Mouse (Mus musculus) stomach, embryonic 14.5 days (tissue): ENCODE results near the gene Cdc42. TPM values are rescaled to one million over a fixed set of nuclear protein-coding genes. Genes with fewer than 3 reads are reported as not detected.

Experiments used
- ATAC-seq: fragments of 200-750 bp; cut with Nextera tagmentation; 2 replicates; pipeline ENCODE4 v1.8.0; 2017; ENCODE audit warnings: low read depth, moderate TSS enrichment; ENCODE audit not compliant: insufficient number of reproducible peaks, insufficient read depth, low FRiP score
- H3K27ac ChIP-seq: fragments of 300-500 bp; sonication (generic); 2 replicates; pipeline ENCODE4 v1.5.1; 2014; ENCODE audit warnings: mild to moderate bottlenecking, low read length, moderate library complexity, mixed read lengths
- H3K27me3 ChIP-seq: fragments of 300-500 bp; sonication (generic); 2 replicates; pipeline ENCODE4 v1.6.1; 2014; ENCODE audit warnings: low read length, control low read depth, mixed read lengths; ENCODE audit not compliant: control insufficient read depth, insufficient read depth
- H3K36me3 ChIP-seq: fragments of 300-500 bp; sonication (generic); 2 replicates; pipeline ENCODE4 v1.6.1; 2014; ENCODE audit warnings: mild to moderate bottlenecking, control low read depth, low read length, moderate library complexity, mixed read lengths; ENCODE audit not compliant: control insufficient read depth, insufficient read depth
- H3K4me1 ChIP-seq: fragments of 300-500 bp; sonication (generic); 2 replicates; pipeline ENCODE4 v1.6.1; 2014; ENCODE audit warnings: low read length, control low read depth, mixed read lengths; ENCODE audit not compliant: control insufficient read depth, insufficient read depth
- H3K4me2 ChIP-seq: fragments of 300-500 bp; sonication (generic); replicated peaks from 2 replicates; pipeline ENCODE4 v1.6.1; 2014; ENCODE audit warnings: low read depth, low read length, control low read depth
- H3K4me3 ChIP-seq: fragments of 300-500 bp; sonication (generic); 2 replicates; pipeline ENCODE4 v1.5.1; 2014; ENCODE audit warnings: low read depth, low read length, control low read depth
- H3K9ac ChIP-seq: fragments of 300-500 bp; sonication (generic); replicated peaks from 2 replicates; pipeline ENCODE4 v1.6.1; 2014; ENCODE audit warnings: low read depth, mild to moderate bottlenecking, control low read depth, low read length, moderate library complexity, mixed read lengths
- H3K9me3 ChIP-seq: fragments of 300-500 bp; sonication (generic); 2 replicates; pipeline ENCODE4 v1.6.1; 2016; ENCODE audit warnings: low read depth, low read length, control low read depth; ENCODE audit not compliant: control insufficient read depth
- WGBS: fragments of 180-500 bp; shearing (Covaris S2); extraction: QIAGEN DNeasy Blood & Tissue Kit; methylation state at CpG from one replicate; pipeline ENCODE4 v1.1.7; 2014; 5-methylcytosine and 5-hydroxymethylcytosine counted together
- polyA plus RNA-seq: library from polyadenylated mRNA; unstranded; fragments of >200 nt; fragmentation: Nextera tagmentation; extraction: Ambion mirVana; gene quantifications from 2 replicates; pipeline ENCODE4 v1.2.1, GENCODE M21; 2014

The Cdc42 gene
- polyA plus RNA-seq, 1 experiment from 2014 or later, result 707 TPM

- no peaks in the 10 kb centered on the region for H3K9me3 ChIP-seq
- no peak for ATAC-seq
- H3K27me3 ChIP-seq, result no peaks in the 10 kb centered on the region
- 34% methylated on average over 19 of the region's 19 CpGs for WGBS
- H3K36me3 ChIP-seq, result no peaks in the 10 kb centered on the region
- peaks cover 8% of the 10 kb centered on the region; the same call in 1 of the 2 replicates for H3K4me1 ChIP-seq
- H3K4me2 ChIP-seq, result no peak overlapping the region
- H3K27ac ChIP-seq, result peak overlapping the region; percentile 61; the same call in 1 of the 2 replicates
- no peak overlapping the region for H3K4me3 ChIP-seq
- H3K9ac ChIP-seq, result no peak overlapping the region
Measured at GRCm38 (mm10) chr4:137375314-137376278, 18.1 kb upstream of the Cdc42 start.

- 57% methylated on average over 6 of the region's 6 CpGs for WGBS
- H3K27ac ChIP-seq, result no peak overlapping the region
- H3K4me2 ChIP-seq, result no peak overlapping the region
- peaks cover 12% of the 10 kb centered on the region; the same call in 1 of the 2 replicates for H3K4me1 ChIP-seq
- no peaks in the 10 kb centered on the region for H3K27me3 ChIP-seq
- no peak overlapping the region for H3K4me3 ChIP-seq
- no peaks in the 10 kb centered on the region for H3K9me3 ChIP-seq
- no peaks in the 10 kb centered on the region for H3K36me3 ChIP-seq
- H3K9ac ChIP-seq, result no peak overlapping the region
- ATAC-seq, result no peak
Measured at GRCm38 (mm10) chr4:137373711-137374110, 16.2 kb upstream of the Cdc42 start.

- H3K36me3 ChIP-seq, result no peaks in the 10 kb centered on the region
- H3K27ac ChIP-seq, result no peak overlapping the region
- 81% methylated on average over 16 of the region's 16 CpGs for WGBS
- no peaks in the 10 kb centered on the region for H3K9me3 ChIP-seq
- ATAC-seq, result no peak
- no peak overlapping the region for H3K9ac ChIP-seq
- H3K4me3 ChIP-seq, result no peak overlapping the region
- no peak overlapping the region for H3K4me2 ChIP-seq
- no peaks in the 10 kb centered on the region for H3K27me3 ChIP-seq
- H3K4me1 ChIP-seq, result peaks cover 22% of the 10 kb centered on the region; the same call in 1 of the 2 replicates
Measured at GRCm38 (mm10) chr4:137371596-137372523, 14.3 kb upstream of the Cdc42 start.

GRCm38 (mm10) chr4:137369954-137370750 lies 12.6 kb upstream of the Cdc42 start:
- 0 out of 2 replicates have a peak overlapping the region, but pooled peaks have one; percentile 33 for H3K27ac ChIP-seq
- WGBS, result 13% methylated on average over 28 of the region's 29 CpGs
- peak; percentile 72; the same call in 1 of the 2 replicates for ATAC-seq

GRCm38 (mm10) chr4:137368198-137368597 lies 10.7 kb upstream of the Cdc42 start:
- 32% methylated on average over 1 of the region's 1 CpGs for WGBS
- Histone ChIP-seq H3K9ac (no peak overlapping the region), H3K9me3 (no peaks in the 10 kb centered on the region), H3K4me2 (no peak overlapping the region), H3K4me3 (no peak overlapping the region), H3K36me3 (no peaks in the 10 kb centered on the region), H3K27me3 (no peaks in the 10 kb centered on the region), H3K4me1 (0 out of 2 replicates have a peak, but pooled peaks cover 14% of the 10 kb centered on the region), H3K27ac (no peak overlapping the region; the same call in 1 of the 2 replicates)
- no peak for ATAC-seq

More at GRCm38 (mm10) chr4:137369954-137370750, 12.6 kb upstream of the Cdc42 start:
- H3K4me1 ChIP-seq, result peaks cover 16% of the 10 kb centered on the region; the same call in 1 of the 2 replicates
- H3K27me3 ChIP-seq, result no peaks in the 10 kb centered on the region
- H3K4me3 ChIP-seq, result peak overlapping the region; percentile 18
- H3K36me3 ChIP-seq, result no peaks in the 10 kb centered on the region
- peak overlapping the region; percentile 30; the same call in 1 of the 2 replicates for H3K9ac ChIP-seq
- no peaks in the 10 kb centered on the region for H3K9me3 ChIP-seq
- peak overlapping the region; percentile 61 for H3K4me2 ChIP-seq

- Histone ChIP-seq H3K36me3 (no peaks in the 10 kb centered on the region), H3K9ac (no peak overlapping the region), H3K9me3 (no peaks in the 10 kb centered on the region), H3K4me2 (no peak overlapping the region), H3K4me1 (0 out of 2 replicates have a peak, but pooled peaks cover 14% of the 10 kb centered on the region), H3K27me3 (no peaks in the 10 kb centered on the region), H3K4me3 (no peak overlapping the region), H3K27ac (peak overlapping the region; percentile 7; the same call in 1 of the 2 replicates)
- WGBS, result 24% methylated on average over 5 of the region's 5 CpGs
- ATAC-seq, result peak; percentile 47; the same call in 1 of the 2 replicates
Measured at GRCm38 (mm10) chr4:137367275-137368088, 10.0 kb upstream of the Cdc42 start.

GRCm38 (mm10) chr4:137366097-137366496 lies 8.6 kb upstream of the Cdc42 start:
- 86% methylated on average over 4 of the region's 4 CpGs for WGBS
- ATAC-seq, result no peak
- H3K36me3 ChIP-seq, result no peaks in the 10 kb centered on the region
- 0 out of 2 replicates have a peak, but pooled peaks cover 14% of the 10 kb centered on the region for H3K4me1 ChIP-seq
- H3K4me3 ChIP-seq, result no peak overlapping the region
- H3K9ac ChIP-seq, result no peak overlapping the region
- no peaks in the 10 kb centered on the region for H3K9me3 ChIP-seq
- H3K27ac ChIP-seq, result no peak overlapping the region
- no peaks in the 10 kb centered on the region for H3K27me3 ChIP-seq
- no peak overlapping the region for H3K4me2 ChIP-seq
